Mouse (Mus musculus) kidney, embryonic 16.5 days (tissue): ENCODE data around the gene Gfpt1. TPM values are rescaled to one million over a fixed set of nuclear protein-coding genes. Genes with fewer than 3 reads are reported as not detected.
A peak's percentile ranks its signal among the peaks of the same experiment; 100 is the strongest.
"Not testable (repeated sequence)": the region's sequence is repeated elsewhere in the genome, so short reads cannot be mapped to it uniquely, and the experiment has no call there.

Source experiments
- ATAC-seq: fragments of 200-750 bp; cut with Nextera tagmentation; 2 replicates; pipeline ENCODE4 v1.8.0; 2017; ENCODE audit warnings: moderate TSS enrichment; ENCODE audit not compliant: low FRiP score, low TSS enrichment
- H3K27ac ChIP-seq: fragments of 300-500 bp; sonication (generic); 2 replicates; pipeline ENCODE4 v1.5.1; 2014; ENCODE audit warnings: low read length
- H3K27me3 ChIP-seq: fragments of 300-500 bp; sonication (generic); 2 replicates; pipeline ENCODE4 v1.6.1; 2014; ENCODE audit warnings: low read length, control low read depth, mixed read lengths; ENCODE audit not compliant: insufficient read depth
- H3K36me3 ChIP-seq: fragments of 300-500 bp; sonication (generic); 2 replicates; pipeline ENCODE4 v1.6.1; 2014; ENCODE audit warnings: low read length, control low read depth, mixed read lengths; ENCODE audit not compliant: insufficient read depth
- H3K4me1 ChIP-seq: fragments of 300-500 bp; sonication (generic); 2 replicates; pipeline ENCODE4 v1.6.1; 2014; ENCODE audit warnings: low read length, control low read depth, mixed read lengths; ENCODE audit not compliant: insufficient read depth
- H3K4me2 ChIP-seq: fragments of 300-500 bp; sonication (generic); replicated peaks from 2 replicates; pipeline ENCODE4 v1.6.1; 2014; ENCODE audit warnings: low read depth, low read length
- H3K4me3 ChIP-seq: fragments of 300-500 bp; sonication (generic); 2 replicates; pipeline ENCODE4 v1.5.1; 2014; ENCODE audit warnings: mild to moderate bottlenecking, low read length
- H3K9ac ChIP-seq: fragments of 300-500 bp; sonication (generic); replicated peaks from 2 replicates; pipeline ENCODE4 v1.6.1; 2014; ENCODE audit warnings: low read length
- H3K9me3 ChIP-seq: fragments of 300-500 bp; sonication (generic); 2 replicates; pipeline ENCODE4 v1.6.1; 2016; ENCODE audit warnings: low read length, control low read depth
- WGBS: fragments of 180-500 bp; shearing (Covaris S2); extraction: QIAGEN DNeasy Blood & Tissue Kit; methylation state at CpG from one replicate; pipeline ENCODE4 v1.1.7; 2014; 5-methylcytosine and 5-hydroxymethylcytosine counted together
- polyA plus RNA-seq: library from polyadenylated mRNA; unstranded; fragments of >200 nt; fragmentation: Nextera tagmentation; extraction: Ambion mirVana; gene quantifications from 2 replicates; pipeline ENCODE4 v1.2.1, GENCODE M21; 2015

Gene Gfpt1
- polyA plus RNA-seq, 1 experiment from 2014 or later: 18.1 TPM

GRCm38 (mm10) chr6:87009692-87010328 is 32.8 kb upstream of the Gfpt1 start:
- H3K4me2 ChIP-seq: peak overlapping the region; percentile 58
- H3K27me3 ChIP-seq: no peaks in the 10 kb centered on the region
- peaks cover 8% of the 10 kb centered on the region for H3K4me1 ChIP-seq
- peaks cover 8% of the 10 kb centered on the region; the same call in 1 of the 2 replicates for H3K36me3 ChIP-seq
- peak overlapping the region; percentile 65 for H3K27ac ChIP-seq
- peak overlapping the region; percentile 68 for H3K4me3 ChIP-seq
- H3K9me3 ChIP-seq: no peaks in the 10 kb centered on the region
- 2% methylated on average over 35 of the region's 36 CpGs for WGBS
- H3K9ac ChIP-seq: peak overlapping the region; percentile 90
- ATAC-seq: peak; percentile 99

GRCm38 (mm10) chr6:87016916-87017315 is 25.7 kb upstream of the Gfpt1 start:
- H3K36me3 ChIP-seq: peaks cover 49% of the 10 kb centered on the region

GRCm38 (mm10) chr6:87018874-87019273 is 23.8 kb upstream of the Gfpt1 start:
- no peaks in the 10 kb centered on the region for H3K27me3 ChIP-seq
- no peaks in the 10 kb centered on the region for H3K4me1 ChIP-seq
- peaks cover 6% of the 10 kb centered on the region for H3K9me3 ChIP-seq
- peaks cover 52% of the 10 kb centered on the region for H3K36me3 ChIP-seq
- H3K4me2 ChIP-seq: no peak overlapping the region
- no peak overlapping the region for H3K27ac ChIP-seq
- 90% methylated on average over 8 of the region's 8 CpGs for WGBS
- no peak overlapping the region for H3K9ac ChIP-seq
- H3K4me3 ChIP-seq: no peak overlapping the region
- ATAC-seq: no peak

More at GRCm38 (mm10) chr6:87016916-87017315, 25.7 kb upstream of the Gfpt1 start:
- no peak overlapping the region for H3K4me3 ChIP-seq
- WGBS: 67% methylated on average over 4 of the region's 4 CpGs
- no peak for ATAC-seq
- H3K4me1 ChIP-seq: no peaks in the 10 kb centered on the region
- no peak overlapping the region for H3K9ac ChIP-seq
- no peak overlapping the region for H3K27ac ChIP-seq
- no peaks in the 10 kb centered on the region for H3K27me3 ChIP-seq
- H3K4me2 ChIP-seq: no peak overlapping the region
- H3K9me3 ChIP-seq: peaks cover 6% of the 10 kb centered on the region

- Histone ChIP-seq H3K9ac (no peak overlapping the region), H3K4me1 (no peaks in the 10 kb centered on the region), H3K36me3 (peaks cover 62% of the 10 kb centered on the region), H3K27me3 (no peaks in the 10 kb centered on the region), H3K9me3 (peaks cover 6% of the 10 kb centered on the region), H3K4me2 (no peak overlapping the region), H3K4me3 (no peak overlapping the region), H3K27ac (no peak overlapping the region)
- no peak for ATAC-seq
- 96% methylated on average over 12 of the region's 12 CpGs for WGBS
Measured at GRCm38 (mm10) chr6:87021791-87022190, 20.9 kb upstream of the Gfpt1 start.

- H3K27me3 ChIP-seq: no peaks in the 10 kb centered on the region
- no peak overlapping the region for H3K27ac ChIP-seq
- no peak overlapping the region for H3K4me3 ChIP-seq
- 0 out of 2 replicates have a peak, but pooled peaks cover 1% of the 10 kb centered on the region for H3K9me3 ChIP-seq
- H3K4me1 ChIP-seq: no peaks in the 10 kb centered on the region
- no peak for ATAC-seq
- 72% methylated on average over 7 of the region's 7 CpGs for WGBS
- H3K9ac ChIP-seq: no peak overlapping the region
- peaks cover 31% of the 10 kb centered on the region for H3K36me3 ChIP-seq
- no peak overlapping the region for H3K4me2 ChIP-seq
Measured at GRCm38 (mm10) chr6:87026980-87027379, 15.7 kb upstream of the Gfpt1 start.

- ATAC-seq: no peak
- Histone ChIP-seq H3K36me3 (peaks cover 29% of the 10 kb centered on the region), H3K27ac (no peak overlapping the region), H3K4me3 (no peak overlapping the region), H3K9me3 (0 out of 2 replicates have a peak, but pooled peaks cover 6% of the 10 kb centered on the region), H3K4me1 (no peaks in the 10 kb centered on the region), H3K4me2 (no peak overlapping the region), H3K27me3 (no peaks in the 10 kb centered on the region), H3K9ac (no peak overlapping the region)
Measured at GRCm38 (mm10) chr6:87028881-87029280, 13.8 kb upstream of the Gfpt1 start.

GRCm38 (mm10) chr6:87031310-87031709 is 11.3 kb upstream of the Gfpt1 start:
- H3K9ac ChIP-seq, H3K9me3 ChIP-seq, H3K4me3 ChIP-seq, H3K4me1 ChIP-seq, H3K4me2 ChIP-seq, H3K27ac ChIP-seq, H3K27me3 ChIP-seq: not testable (repeated sequence)
- H3K36me3 ChIP-seq: peaks cover 12% of the 10 kb centered on the region
- 37% methylated on average over 7 of the region's 7 CpGs for WGBS
- ATAC-seq: peak; percentile 73

- Histone ChIP-seq H3K4me2 (no peak overlapping the region), H3K36me3 (0 out of 2 replicates have a peak, but pooled peaks cover 8% of the 10 kb centered on the region), H3K4me1 (no peaks in the 10 kb centered on the region), H3K27ac (no peak overlapping the region), H3K9ac (no peak overlapping the region), H3K27me3 (no peaks in the 10 kb centered on the region), H3K9me3 (0 out of 2 replicates have a peak, but pooled peaks cover 6% of the 10 kb centered on the region), H3K4me3 (no peak overlapping the region)
- ATAC-seq: no peak
- 89% methylated on average over 3 of the region's 3 CpGs for WGBS
Measured at GRCm38 (mm10) chr6:87032401-87032800, 10.2 kb upstream of the Gfpt1 start.

- Histone ChIP-seq H3K4me1 (no peaks in the 10 kb centered on the region), H3K27ac (no peak overlapping the region), H3K9me3 (0 out of 2 replicates have a peak, but pooled peaks cover 6% of the 10 kb centered on the region), H3K4me3 (no peak overlapping the region), H3K36me3 (0 out of 2 replicates have a peak, but pooled peaks cover 4% of the 10 kb centered on the region), H3K27me3 (no peaks in the 10 kb centered on the region), H3K4me2 (no peak overlapping the region), H3K9ac (no peak overlapping the region)
- no peak for ATAC-seq
- WGBS: 86% methylated on average over 3 of the region's 3 CpGs
Measured at GRCm38 (mm10) chr6:87034395-87034794, 8.3 kb upstream of the Gfpt1 start.

- no peaks in the 10 kb centered on the region for H3K4me1 ChIP-seq
- no peaks in the 10 kb centered on the region for H3K27me3 ChIP-seq
- H3K4me3 ChIP-seq: no peak overlapping the region
- WGBS: 84% methylated on average over 10 of the region's 10 CpGs
- no peak overlapping the region for H3K27ac ChIP-seq
- no peaks in the 10 kb centered on the region for H3K9me3 ChIP-seq
- no peak overlapping the region for H3K9ac ChIP-seq
- no peaks in the 10 kb centered on the region for H3K36me3 ChIP-seq
- no peak overlapping the region for H3K4me2 ChIP-seq
- no peak for ATAC-seq
Measured at GRCm38 (mm10) chr6:87037826-87038620, 4.6 kb upstream of the Gfpt1 start.
